Mouse (Mus musculus): ENCODE measurements around the gene Dnttip1. TPM values are rescaled to one million over a fixed set of nuclear protein-coding genes. Genes with fewer than 3 reads are reported as not detected.

The Dnttip1 gene
- polyA plus RNA-seq, 1 experiment: 50.2 TPM

DNA sequence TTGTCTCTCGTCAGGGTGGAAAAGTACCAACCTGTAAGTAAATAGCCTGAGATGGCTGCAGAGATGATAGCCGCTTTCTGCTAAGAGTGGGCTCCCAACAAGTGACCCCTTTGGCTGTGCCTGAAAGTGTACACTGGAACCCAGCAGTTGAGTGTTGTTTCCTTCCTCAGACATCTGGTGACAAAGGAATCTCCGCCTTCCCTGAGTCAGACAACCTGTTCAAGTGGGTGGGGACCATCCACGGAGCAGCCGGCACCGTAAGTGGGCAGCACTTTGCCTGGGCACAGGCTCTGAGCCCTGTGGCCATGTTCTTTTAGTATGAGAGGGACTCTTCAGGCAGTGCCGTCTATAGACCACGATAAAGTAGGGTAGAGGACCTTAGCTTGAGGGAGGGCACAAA, 25.3 kb downstream of the Dnttip1 start:
- TF ChIP-seq CTCF (IDR thresholded peaks at IDR 0.05; ENCODE audit: borderline replicate concordance, extremely low read depth, insufficient read depth, insufficient read length) (no peak), POLR2A (IDR thresholded peaks at IDR 0.05; ENCODE audit: borderline replicate concordance, extremely low read depth, insufficient read depth, insufficient read length, poor library complexity, severe bottlenecking) (no peak)

DNA sequence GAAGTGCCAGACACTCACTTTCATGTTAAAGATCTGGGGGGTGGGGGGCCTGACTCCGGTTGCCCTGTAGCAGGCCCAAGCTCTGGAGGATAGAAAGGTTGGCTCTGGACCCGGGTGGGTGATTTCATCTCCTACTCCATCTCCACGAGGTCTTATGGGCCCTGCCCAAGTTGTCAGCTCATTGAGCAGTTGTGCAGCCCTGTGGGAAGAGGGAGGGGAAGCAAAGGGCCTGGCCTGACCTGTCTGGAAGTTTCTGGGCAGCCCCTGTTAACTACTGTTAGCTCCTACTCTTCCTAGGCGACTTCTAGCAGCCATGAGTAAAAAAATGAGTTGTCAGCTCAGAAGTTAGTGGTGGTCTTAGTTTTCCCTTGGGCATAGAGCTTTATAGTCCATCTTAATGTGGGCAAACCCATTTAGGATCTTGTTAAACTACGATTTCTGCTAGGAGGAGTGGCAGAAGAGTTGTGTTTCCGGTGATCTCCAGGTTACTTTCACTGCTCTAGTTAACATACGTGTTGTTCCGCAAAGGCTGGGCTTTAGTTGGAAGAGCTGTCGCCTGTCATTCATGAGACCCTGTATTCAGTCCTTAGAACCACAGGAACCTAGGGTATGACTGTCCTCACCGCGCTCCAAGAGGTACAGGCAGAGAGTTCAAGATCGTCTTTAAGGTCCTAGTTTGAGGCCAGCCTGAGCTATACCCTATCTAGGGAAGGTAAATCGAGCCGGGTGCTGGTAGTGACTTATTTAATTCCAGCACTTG, 27.6 kb downstream of the Dnttip1 start:
- TF ChIP-seq POLR2A (IDR thresholded peaks at IDR 0.05; ENCODE audit: borderline replicate concordance, extremely low read depth, insufficient read depth, insufficient read length, poor library complexity, severe bottlenecking) (no peak), CTCF (IDR thresholded peaks at IDR 0.05; ENCODE audit: borderline replicate concordance, extremely low read depth, insufficient read depth, insufficient read length) (no peak)
- no peak for DNase-seq (ENCODE audit: low read depth)

More for the DNA sequence above, 25.3 kb downstream of the Dnttip1 start:
- no peak for DNase-seq (ENCODE audit: low read depth)

DNA sequence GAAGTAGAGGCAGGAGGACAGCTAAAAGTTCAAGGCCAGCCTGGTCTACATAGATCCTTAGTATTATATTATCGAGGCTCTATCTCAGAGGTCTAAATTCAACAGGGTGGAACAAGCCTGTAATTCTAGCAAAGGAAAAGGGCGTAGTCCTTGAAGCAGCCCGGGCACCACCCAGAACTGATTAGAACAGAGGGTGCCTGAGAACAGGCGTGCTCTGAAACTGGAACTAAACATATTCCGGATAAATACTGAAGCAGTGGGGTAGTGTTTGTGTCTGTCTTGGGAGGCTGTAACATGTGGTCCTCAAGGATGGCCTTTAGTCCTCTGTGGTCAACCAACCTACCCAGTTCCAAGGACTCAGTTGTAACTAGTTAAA, 28.2 kb downstream of the Dnttip1 start:
- TF ChIP-seq CTCF (IDR thresholded peaks at IDR 0.05; ENCODE audit: borderline replicate concordance, extremely low read depth, insufficient read depth, insufficient read length) (no peak), POLR2A (IDR thresholded peaks at IDR 0.05; ENCODE audit: borderline replicate concordance, extremely low read depth, insufficient read depth, insufficient read length, poor library complexity, severe bottlenecking) (no peak)
- no peak for DNase-seq (ENCODE audit: low read depth)

DNA sequence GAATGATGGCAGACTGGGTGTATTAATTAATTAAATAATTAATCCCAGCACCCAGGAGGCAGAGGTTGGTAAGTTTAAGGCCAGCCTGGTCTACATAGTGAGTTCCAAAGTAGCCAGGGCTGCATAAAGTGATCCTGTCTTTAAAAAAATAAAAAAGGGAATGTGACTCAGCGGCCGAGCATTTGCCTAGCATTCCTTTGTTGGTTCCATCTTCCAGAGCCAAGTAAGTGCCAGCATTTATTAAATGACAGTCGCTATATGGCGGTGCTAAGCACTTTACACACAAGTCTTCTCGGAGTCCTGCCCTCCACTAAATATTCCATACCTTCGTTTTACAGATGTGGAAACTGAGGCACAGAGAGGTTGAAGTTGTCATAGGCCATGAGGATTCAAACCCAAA, 30.3 kb downstream of the Dnttip1 start:
- DNase-seq (ENCODE audit: low read depth): no peak
- TF ChIP-seq POLR2A (IDR thresholded peaks at IDR 0.05; ENCODE audit: borderline replicate concordance, extremely low read depth, insufficient read depth, insufficient read length, poor library complexity, severe bottlenecking): no peak
- TF ChIP-seq CTCF (IDR thresholded peaks at IDR 0.05; ENCODE audit: borderline replicate concordance, extremely low read depth, insufficient read depth, insufficient read length): no peak

DNA sequence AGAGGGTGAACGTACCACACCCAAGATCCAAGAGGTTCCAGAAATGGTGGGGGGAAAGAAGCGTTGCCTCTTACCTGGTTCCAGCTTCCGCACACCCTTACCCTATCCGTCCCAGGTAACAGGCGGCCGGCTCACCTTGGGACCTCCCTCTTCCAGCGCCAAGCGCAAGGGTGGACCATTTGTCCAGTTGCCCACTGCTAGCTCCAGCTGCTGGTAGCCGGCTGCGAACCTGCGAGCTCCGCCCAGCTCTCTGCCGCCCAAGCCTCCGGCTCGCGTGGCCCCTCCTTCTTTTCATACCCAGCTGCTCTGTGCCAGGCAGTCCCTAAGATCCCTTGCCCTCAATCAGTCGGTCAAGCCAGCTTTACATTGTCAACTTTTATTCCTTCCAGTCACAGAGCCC, 31.0 kb downstream of the Dnttip1 start:
- no peak for DNase-seq (ENCODE audit: low read depth)
- TF ChIP-seq CTCF (IDR thresholded peaks at IDR 0.05; ENCODE audit: borderline replicate concordance, extremely low read depth, insufficient read depth, insufficient read length) (no peak), POLR2A (IDR thresholded peaks at IDR 0.05; ENCODE audit: borderline replicate concordance, extremely low read depth, insufficient read depth, insufficient read length, poor library complexity, severe bottlenecking) (no peak)

DNA sequence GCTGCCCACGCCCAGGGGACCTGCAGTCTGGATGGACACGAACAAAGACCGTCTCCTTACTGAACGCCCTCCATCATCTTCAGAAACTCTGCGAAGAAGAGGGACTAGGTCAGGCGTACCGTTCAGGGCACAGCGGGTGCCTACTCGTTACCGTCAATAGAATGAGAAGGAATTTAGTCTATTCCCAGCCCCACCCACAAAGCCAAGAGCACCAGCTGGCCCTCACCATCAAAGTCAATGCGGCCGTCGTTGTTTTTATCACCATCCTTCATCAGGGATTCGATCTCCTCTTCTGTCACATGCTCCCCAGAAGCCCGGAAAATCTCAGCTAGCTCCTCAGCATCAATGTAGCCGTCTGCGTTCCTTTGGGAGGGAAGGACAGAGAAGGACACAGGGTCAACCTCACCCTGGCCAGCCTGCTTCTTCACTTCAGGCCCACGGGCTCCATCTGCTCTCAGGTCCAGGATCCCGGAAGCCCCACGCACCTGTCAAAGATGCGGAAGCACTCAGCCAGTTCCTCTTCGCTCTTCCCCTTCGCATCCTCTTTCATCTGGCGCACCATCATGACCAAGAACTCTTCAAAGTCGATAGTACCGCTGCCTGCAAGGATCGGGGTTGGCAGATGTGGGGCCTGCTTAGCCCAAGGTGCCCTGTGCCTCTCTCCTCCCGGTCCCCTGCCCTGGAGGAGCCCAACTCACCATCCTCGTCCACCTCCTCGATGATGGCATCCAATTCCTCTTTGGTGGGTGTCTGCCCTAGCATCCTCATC, 31.6 kb downstream of the Dnttip1 start:
- no peak for DNase-seq (ENCODE audit: low read depth)
- TF ChIP-seq CTCF (IDR thresholded peaks at IDR 0.05; ENCODE audit: borderline replicate concordance, extremely low read depth, insufficient read depth, insufficient read length): no peak
- no peak for TF ChIP-seq POLR2A (IDR thresholded peaks at IDR 0.05; ENCODE audit: borderline replicate concordance, extremely low read depth, insufficient read depth, insufficient read length, poor library complexity, severe bottlenecking)

DNA sequence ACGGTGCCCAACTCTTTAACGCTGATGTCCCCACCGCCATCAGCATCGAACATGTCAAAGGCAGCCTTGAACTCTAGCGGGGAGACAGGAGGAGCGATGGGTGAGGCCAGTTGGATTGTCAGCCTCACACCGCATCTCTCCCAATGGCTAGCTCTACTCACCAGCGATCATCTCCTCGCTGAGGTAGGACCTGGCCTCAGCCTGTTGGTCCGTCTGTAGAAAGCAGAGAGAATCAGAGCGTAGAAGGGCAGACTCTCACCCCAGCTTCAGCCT, 32.2 kb downstream of the Dnttip1 start:
- TF ChIP-seq CTCF (IDR thresholded peaks at IDR 0.05; ENCODE audit: borderline replicate concordance, extremely low read depth, insufficient read depth, insufficient read length): no peak
- no peak for TF ChIP-seq POLR2A (IDR thresholded peaks at IDR 0.05; ENCODE audit: borderline replicate concordance, extremely low read depth, insufficient read depth, insufficient read length, poor library complexity, severe bottlenecking)
- DNase-seq (ENCODE audit: low read depth): no peak

DNA sequence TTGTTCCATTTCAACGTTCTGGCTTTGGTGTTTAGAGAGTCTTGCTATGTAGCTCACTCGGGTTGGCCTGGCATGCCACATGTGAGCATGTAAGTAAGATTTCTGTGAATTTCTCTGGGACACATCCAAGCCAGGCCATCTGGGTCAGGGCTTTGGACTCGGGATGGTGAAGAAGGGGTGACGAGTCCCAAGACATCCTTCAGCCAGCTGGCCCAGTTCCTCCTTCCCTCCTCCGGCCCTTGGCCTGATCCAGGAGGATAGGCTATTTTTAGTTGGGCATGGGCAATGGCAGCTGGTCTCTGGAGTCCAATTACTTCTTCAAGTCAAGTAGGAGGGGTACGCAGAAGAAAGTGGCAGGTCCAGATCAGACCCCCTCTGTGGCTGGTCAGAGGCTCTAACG, 33.0 kb downstream of the Dnttip1 start:
- TF ChIP-seq POLR2A (IDR thresholded peaks at IDR 0.05; ENCODE audit: borderline replicate concordance, extremely low read depth, insufficient read depth, insufficient read length, poor library complexity, severe bottlenecking) (no peak), CTCF (IDR thresholded peaks at IDR 0.05; ENCODE audit: borderline replicate concordance, extremely low read depth, insufficient read depth, insufficient read length) (no peak)
- no peak for DNase-seq (ENCODE audit: low read depth)

DNA sequence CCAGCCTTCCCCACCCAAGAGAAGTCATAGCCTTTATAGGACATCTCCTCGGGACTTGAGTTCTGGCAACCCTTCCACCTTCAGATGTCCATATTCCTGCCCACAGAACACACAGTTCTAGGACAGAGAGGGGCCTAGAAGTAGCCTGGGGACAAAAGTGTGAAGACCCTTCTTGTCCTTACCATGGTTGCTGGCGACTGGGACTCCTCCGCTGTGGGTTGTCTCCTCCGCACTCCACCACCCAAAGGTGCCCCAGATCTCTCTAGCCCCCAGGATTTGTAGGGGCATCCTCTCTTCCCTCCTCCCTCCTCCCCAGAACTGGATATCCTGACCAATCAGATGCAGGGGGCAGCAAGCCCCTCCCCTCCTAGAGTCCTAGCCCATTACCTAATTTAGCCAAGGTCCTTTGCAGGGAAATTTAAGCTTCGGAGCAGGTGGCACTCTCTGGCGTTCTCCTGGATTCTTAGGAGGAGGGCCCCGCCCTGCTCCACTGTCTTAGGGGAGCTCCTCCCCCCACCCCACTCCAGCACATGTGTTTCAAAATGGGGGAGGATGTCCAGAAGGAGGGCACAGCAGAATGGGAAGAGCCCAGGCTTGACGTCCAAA, 33.8 kb downstream of the Dnttip1 start, which contains the start of gene Tnnc2:
Gene Tnnc2, minus strand, starts transcription at position 487 of the 606 bp plus-strand sequence.
- no peak for TF ChIP-seq CTCF (IDR thresholded peaks at IDR 0.05; ENCODE audit: borderline replicate concordance, extremely low read depth, insufficient read depth, insufficient read length)
- DNase-seq (ENCODE audit: low read depth): no peak

DNA sequence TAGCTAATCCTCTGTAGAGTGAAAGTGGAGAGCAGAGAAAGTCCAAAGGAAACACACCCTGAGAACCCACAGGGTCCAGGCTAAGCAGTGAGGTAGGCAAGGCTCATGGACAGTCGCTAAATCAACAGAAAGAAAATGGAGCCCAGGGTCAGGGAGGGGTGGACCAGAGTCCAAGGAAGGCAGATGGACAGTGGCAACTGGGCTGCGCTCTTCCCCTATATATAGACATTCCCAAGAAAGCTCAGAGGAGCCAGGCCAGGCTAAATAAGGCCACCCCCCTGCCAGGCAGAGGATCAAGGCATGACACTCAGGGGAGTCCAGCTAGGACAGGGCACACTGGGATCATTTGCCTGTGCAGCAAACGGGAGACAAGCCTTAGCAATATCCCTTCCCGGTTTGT, 36.1 kb downstream of the Dnttip1 start:
- DNase-seq (ENCODE audit: low read depth): no peak
- no peak for TF ChIP-seq POLR2A (IDR thresholded peaks at IDR 0.05; ENCODE audit: borderline replicate concordance, extremely low read depth, insufficient read depth, insufficient read length, poor library complexity, severe bottlenecking)
- no peak for TF ChIP-seq CTCF (IDR thresholded peaks at IDR 0.05; ENCODE audit: borderline replicate concordance, extremely low read depth, insufficient read depth, insufficient read length)

DNA sequence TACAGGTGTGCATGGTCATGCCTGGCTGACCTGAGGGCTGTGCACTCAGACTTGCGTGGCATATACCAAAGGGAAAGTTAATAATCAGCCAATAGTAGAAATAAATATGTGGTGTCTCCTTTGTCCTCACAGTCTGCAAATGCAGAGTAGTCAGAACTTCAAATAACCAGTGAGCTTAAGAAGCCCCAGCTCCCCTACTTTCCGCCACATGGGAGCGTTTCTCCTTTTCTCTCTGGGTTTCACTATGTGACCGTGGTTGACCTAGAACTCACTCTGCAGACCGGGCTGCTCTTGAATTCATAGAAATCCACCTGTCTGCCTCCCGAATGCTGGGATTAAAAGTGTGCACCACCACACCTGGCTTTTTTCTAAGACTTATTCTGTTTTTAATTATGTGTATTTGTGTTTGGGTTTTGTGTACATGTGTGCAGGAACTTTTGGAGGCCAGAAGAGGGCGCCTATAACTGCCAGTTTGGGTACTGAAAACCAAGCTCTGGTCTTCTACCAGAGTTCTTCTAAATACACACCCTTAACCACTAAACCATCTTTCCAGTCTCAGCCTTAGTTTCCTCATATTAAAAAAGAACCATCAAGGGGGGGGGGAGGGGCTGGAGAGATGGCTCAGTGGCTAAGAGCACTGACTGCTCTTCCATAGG, 38.3 kb downstream of the Dnttip1 start:
- TF ChIP-seq CTCF (IDR thresholded peaks at IDR 0.05; ENCODE audit: borderline replicate concordance, extremely low read depth, insufficient read depth, insufficient read length) (peak; percentile 24; the same call in 1 of the 2 replicates), POLR2A (IDR thresholded peaks at IDR 0.05; ENCODE audit: borderline replicate concordance, extremely low read depth, insufficient read depth, insufficient read length, poor library complexity, severe bottlenecking) (no peak)
- peak; percentile 23 for DNase-seq (ENCODE audit: low read depth)

Measured in brain, embryonic 14.5 days (tissue).